Mouse (Mus musculus): ENCODE data around the gene Arsk.

The Arsk gene

GRCm38 (mm10) chr13:76098493-76099303 is at the start of gene Arsk, which contains the start of gene Ttc37:
TSS of gene Arsk (minus strand) at chr13:76098660.
TSS of gene Ttc37 (plus strand) at chr13:76098734.
- in situ Hi-C loops (cut with MboI; ENCODE audit: low pct_unique_long_range_greater_than_20kb in 1 of 2, low sequenced_read_pairs in 2 of 2, unreplicated experiment in 1 of 2), result no loop called here

- in situ Hi-C loops (cut with MboI; ENCODE audit: low pct_unique_long_range_greater_than_20kb in 1 of 2, low sequenced_read_pairs in 2 of 2, unreplicated experiment in 1 of 2), result no loop called here
These were observed 42.8 kb upstream of the Arsk start for GRCm38 (mm10) chr13:76141117-76141808.

- in situ Hi-C loops (cut with MboI; ENCODE audit: low pct_unique_long_range_greater_than_20kb in 1 of 2, low sequenced_read_pairs in 2 of 2, unreplicated experiment in 1 of 2), result no loop called here
These were observed 40.4 kb upstream of the Arsk start for GRCm38 (mm10) chr13:76138862-76139261.

- in situ Hi-C loops (cut with MboI; ENCODE audit: low pct_unique_long_range_greater_than_20kb in 1 of 2, low sequenced_read_pairs in 2 of 2, unreplicated experiment in 1 of 2), result no loop called here
These were observed 34.0 kb upstream of the Arsk start for GRCm38 (mm10) chr13:76132415-76132814.

GRCm38 (mm10) chr13:76128799-76129198 is 30.3 kb upstream of the Arsk start:
- in situ Hi-C loops (cut with MboI; ENCODE audit: low pct_unique_long_range_greater_than_20kb in 1 of 2, low sequenced_read_pairs in 2 of 2, unreplicated experiment in 1 of 2), result no loop called here

GRCm38 (mm10) chr13:76109069-76109824 is 10.8 kb upstream of the Arsk start:
- in situ Hi-C loops (cut with MboI; ENCODE audit: low pct_unique_long_range_greater_than_20kb in 1 of 2, low sequenced_read_pairs in 2 of 2, unreplicated experiment in 1 of 2), result no loop called here

GRCm38 (mm10) chr13:76101989-76102388 is 3.5 kb upstream of the Arsk start:
- in situ Hi-C loops (cut with MboI; ENCODE audit: low pct_unique_long_range_greater_than_20kb in 1 of 2, low sequenced_read_pairs in 2 of 2, unreplicated experiment in 1 of 2), result no loop called here

- in situ Hi-C loops (cut with MboI; ENCODE audit: low pct_unique_long_range_greater_than_20kb in 1 of 2, low sequenced_read_pairs in 2 of 2, unreplicated experiment in 1 of 2), result no loop called here
These were observed 356 bp downstream of the Arsk start for GRCm38 (mm10) chr13:76098116-76098492.

- in situ Hi-C loops (cut with MboI; ENCODE audit: low pct_unique_long_range_greater_than_20kb in 1 of 2, low sequenced_read_pairs in 2 of 2, unreplicated experiment in 1 of 2), result no loop called here
These were observed 24.1 kb downstream of the Arsk start for GRCm38 (mm10) chr13:76074323-76074722.

GRCm38 (mm10) chr13:76064363-76064945 is 34.0 kb downstream of the Arsk start:
- in situ Hi-C loops (cut with MboI; ENCODE audit: low pct_unique_long_range_greater_than_20kb in 1 of 2, low sequenced_read_pairs in 2 of 2, unreplicated experiment in 1 of 2), result no loop called here

- in situ Hi-C loops (cut with MboI; ENCODE audit: low pct_unique_long_range_greater_than_20kb in 1 of 2, low sequenced_read_pairs in 2 of 2, unreplicated experiment in 1 of 2), result no loop called here
These were observed 34.9 kb downstream of the Arsk start for GRCm38 (mm10) chr13:76063548-76063947.

GRCm38 (mm10) chr13:76062569-76062968 is 35.9 kb downstream of the Arsk start:
- in situ Hi-C loops (cut with MboI; ENCODE audit: low pct_unique_long_range_greater_than_20kb in 1 of 2, low sequenced_read_pairs in 2 of 2, unreplicated experiment in 1 of 2), result no loop called here

GRCm38 (mm10) chr13:76062126-76062525 is 36.3 kb downstream of the Arsk start:
- in situ Hi-C loops (cut with MboI; ENCODE audit: low pct_unique_long_range_greater_than_20kb in 1 of 2, low sequenced_read_pairs in 2 of 2, unreplicated experiment in 1 of 2), result no loop called here

- in situ Hi-C loops (cut with MboI; ENCODE audit: low pct_unique_long_range_greater_than_20kb in 1 of 2, low sequenced_read_pairs in 2 of 2, unreplicated experiment in 1 of 2), result no loop called here
These were observed 38.9 kb downstream of the Arsk start for GRCm38 (mm10) chr13:76059591-76059990.

- in situ Hi-C loops (cut with MboI; ENCODE audit: low pct_unique_long_range_greater_than_20kb in 1 of 2, low sequenced_read_pairs in 2 of 2, unreplicated experiment in 1 of 2), result no loop called here
These were observed 41.0 kb downstream of the Arsk start for GRCm38 (mm10) chr13:76057267-76058069.

- in situ Hi-C loops (cut with MboI; ENCODE audit: low pct_unique_long_range_greater_than_20kb in 1 of 2, low sequenced_read_pairs in 2 of 2, unreplicated experiment in 1 of 2), result no loop called here
These were observed 41.6 kb downstream of the Arsk start, which contains the start of gene Gpr150 for GRCm38 (mm10) chr13:76056896-76057266. TSS of gene Gpr150 (minus strand) at chr13:76056996.

- in situ Hi-C loops (cut with MboI; ENCODE audit: low pct_unique_long_range_greater_than_20kb in 1 of 2, low sequenced_read_pairs in 2 of 2, unreplicated experiment in 1 of 2), result no loop called here
These were observed 42.2 kb downstream of the Arsk start for GRCm38 (mm10) chr13:76056261-76056724.

Measured in mouse embryonic stem cell (cell line).